Mouse (Mus musculus): ENCODE results near the gene Rpl36a-ps1.
"Not testable (repeated sequence)": the region's sequence is repeated elsewhere in the genome, so short reads cannot be mapped to it uniquely, and the experiment has no call there.

Gene Rpl36a-ps1

GRCm38 (mm10) chr14:98994218-98994617, at the start of gene Rpl36a-ps1:
Rpl36a-ps1 (minus strand) TSS chr14:98994318.
- no peak for DNase-seq

GRCm38 (mm10) chr14:99043499-99043898, 49.4 kb upstream of the Rpl36a-ps1 start:
- DNase-seq, result no peak

DNA sequence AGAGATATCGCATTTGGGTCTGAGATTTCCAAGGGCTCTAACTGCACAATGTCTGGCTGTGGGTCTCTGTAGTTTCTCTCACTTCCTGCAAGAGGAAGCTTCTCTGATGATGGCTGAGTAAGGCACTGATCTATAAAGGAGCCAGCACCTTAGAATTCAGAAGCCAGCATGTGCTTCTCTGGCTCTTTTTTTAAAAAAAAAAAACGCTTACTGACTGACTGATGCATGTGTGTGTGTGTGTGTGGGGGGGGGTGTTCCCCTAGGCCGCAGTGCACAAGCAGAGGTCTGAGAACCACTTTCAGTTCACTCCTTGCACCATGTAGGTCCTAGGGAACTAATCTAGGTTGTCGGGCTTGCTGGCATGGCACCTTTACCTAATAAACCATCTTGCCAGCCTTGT, 47.3 kb upstream of the Rpl36a-ps1 start:
- DNase-seq, result no peak

- DNase-seq, result not testable (repeated sequence)
Measured at GRCm38 (mm10) chr14:99039308-99039707, 45.2 kb upstream of the Rpl36a-ps1 start.

- no peak for DNase-seq
Measured at GRCm38 (mm10) chr14:99037703-99038102, 43.6 kb upstream of the Rpl36a-ps1 start.

GRCm38 (mm10) chr14:99036039-99036438, 41.9 kb upstream of the Rpl36a-ps1 start:
- no peak for DNase-seq

DNA sequence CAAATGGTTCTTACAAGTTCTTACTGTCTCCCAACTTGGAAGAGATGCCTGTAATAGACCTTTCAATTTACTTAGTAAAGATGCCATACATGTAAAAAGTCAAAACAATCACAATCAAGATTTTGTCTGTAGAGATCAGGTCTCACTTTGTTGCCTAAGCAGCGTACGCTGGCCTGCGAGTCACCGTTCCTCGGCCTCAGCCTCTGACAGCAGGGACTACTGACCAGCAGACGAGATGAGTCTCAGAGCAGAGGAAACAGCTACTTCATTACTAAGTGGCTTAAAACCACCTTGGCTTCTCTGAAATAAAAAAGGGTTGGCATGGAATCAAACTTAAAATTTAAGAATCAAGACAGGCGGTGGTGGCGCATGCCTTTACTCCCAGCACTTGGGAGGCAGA, 40.7 kb upstream of the Rpl36a-ps1 start:
- DNase-seq, result not testable (repeated sequence)

- no peak for DNase-seq
Measured at GRCm38 (mm10) chr14:99032596-99032995, 38.5 kb upstream of the Rpl36a-ps1 start.

GRCm38 (mm10) chr14:99031337-99031873, 37.3 kb upstream of the Rpl36a-ps1 start:
- no peak for DNase-seq

DNA sequence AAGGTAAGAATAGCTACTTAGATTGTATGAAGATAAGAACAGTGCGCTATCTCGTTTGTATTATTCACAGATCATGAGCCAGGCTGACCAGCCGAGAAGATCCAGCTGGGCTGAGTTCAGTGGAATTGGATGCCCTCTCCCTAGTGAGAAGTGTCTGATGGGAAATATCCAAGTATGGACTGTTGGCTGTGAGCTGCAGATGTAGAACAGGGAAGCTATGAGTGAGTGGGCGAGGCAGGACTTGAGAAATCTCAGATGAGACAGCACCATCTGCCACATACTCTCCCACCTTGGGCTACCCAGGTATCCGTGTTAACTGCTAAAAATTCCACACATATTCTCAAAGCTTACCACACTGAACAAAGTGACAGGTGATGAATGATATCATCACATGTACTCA, 35.9 kb upstream of the Rpl36a-ps1 start:
- no peak for DNase-seq

DNA sequence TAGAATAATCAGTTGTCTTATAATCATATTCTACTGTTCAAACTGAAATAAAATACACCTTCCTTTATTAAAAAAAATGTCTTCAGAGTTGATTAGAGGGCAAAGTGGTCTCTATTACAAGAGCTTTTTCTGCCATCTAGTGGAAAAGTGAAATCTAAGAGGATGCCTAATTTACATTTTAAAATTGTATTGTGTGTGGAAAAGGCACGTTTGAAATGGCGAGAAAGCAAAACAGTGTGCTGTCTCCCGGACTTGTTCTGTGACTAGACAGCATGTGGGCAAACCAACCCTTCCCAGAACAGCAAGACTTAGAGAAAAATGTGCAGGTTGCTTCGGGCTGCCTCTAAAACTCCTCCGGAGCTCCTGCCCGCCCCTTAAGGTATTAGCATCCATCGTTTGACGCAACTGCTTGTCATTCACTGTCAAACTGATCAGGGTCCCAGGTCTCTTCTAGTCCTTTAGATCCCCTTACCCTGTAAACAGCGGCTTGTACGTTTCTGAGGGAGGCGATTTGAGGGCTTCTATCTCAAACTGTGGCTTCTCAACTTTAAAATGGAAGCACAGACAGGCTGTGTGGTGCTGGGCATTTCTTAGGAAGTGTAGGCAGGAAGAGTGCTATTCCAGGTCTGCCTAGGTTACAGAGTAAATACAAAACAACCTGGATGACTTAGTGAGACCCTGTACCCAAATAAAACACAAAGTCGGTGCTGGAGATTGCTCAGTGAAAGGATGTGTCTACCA, 28.4 kb upstream of the Rpl36a-ps1 start:
- no peak for DNase-seq

DNA sequence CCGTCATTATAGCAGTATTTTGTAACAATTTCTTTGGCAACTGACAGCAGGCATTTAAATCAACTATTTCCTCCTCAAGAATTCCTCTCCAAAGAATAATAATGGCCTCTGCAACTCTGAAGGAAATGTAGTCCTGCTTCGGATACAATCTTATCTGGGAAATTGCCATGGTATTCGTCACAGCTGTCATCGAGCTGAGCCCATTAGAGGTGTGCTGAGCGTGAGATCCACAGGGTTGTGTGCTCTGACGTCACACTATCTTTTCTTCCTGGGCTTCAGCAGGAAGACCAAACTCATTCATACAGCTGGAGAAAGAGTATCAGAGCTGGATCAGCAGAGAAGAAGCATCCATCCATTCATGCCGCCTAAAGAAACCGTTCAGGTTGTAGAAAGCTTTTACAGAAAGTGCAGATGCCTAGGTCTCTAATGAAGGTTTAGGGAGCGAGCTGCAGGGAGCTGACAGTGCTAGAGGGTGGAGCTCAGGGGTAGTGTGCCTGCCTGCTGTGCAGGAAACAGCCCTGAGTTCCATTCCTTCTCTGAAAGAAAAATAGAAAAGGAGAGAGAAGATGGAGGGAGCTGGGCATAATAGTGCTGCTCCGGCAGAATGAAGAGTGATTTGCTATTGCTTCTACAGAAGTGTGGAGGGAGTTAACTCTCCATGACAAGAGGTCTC, 25.2 kb upstream of the Rpl36a-ps1 start:
- DNase-seq, result no peak

GRCm38 (mm10) chr14:99018691-99019090, 24.6 kb upstream of the Rpl36a-ps1 start:
- no peak for DNase-seq

- DNase-seq, result no peak
Measured at GRCm38 (mm10) chr14:99010920-99011313, 16.8 kb upstream of the Rpl36a-ps1 start.

DNA sequence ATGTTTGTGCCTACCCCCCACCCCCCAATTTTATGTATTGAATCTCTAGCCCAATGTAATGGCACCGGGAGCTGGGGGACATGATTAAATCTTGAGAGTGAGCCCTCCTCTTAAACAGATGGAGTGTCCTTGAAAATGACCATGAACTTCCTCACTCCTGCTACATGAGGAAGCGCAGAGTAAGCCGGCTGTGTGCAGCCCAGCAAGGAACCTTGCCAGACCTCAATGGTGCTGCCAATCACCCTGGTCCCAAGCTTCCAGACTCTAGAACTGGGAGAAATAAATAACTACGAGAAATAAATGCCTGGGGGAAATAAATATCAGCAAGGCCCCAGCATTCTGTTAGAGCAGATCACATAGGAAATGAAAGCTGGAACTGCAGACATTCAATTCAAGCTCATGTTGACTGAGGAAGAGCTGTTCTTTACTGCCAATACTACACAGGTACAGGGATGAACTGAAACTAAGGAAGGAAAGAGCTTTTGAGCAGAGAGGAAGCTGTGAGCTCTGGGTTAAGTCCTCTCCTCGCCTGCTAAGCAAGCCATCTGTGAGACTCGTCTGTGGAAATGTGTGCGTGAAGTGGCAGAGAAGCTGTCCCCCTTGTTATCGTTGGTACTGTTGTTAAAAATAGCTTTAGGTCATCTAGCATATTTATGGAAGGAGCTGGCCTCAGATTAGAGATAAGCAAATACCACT, 16.3 kb upstream of the Rpl36a-ps1 start:
- no peak for DNase-seq

GRCm38 (mm10) chr14:98992482-98992881, 1.6 kb downstream of the Rpl36a-ps1 start:
- DNase-seq, result no peak

DNA sequence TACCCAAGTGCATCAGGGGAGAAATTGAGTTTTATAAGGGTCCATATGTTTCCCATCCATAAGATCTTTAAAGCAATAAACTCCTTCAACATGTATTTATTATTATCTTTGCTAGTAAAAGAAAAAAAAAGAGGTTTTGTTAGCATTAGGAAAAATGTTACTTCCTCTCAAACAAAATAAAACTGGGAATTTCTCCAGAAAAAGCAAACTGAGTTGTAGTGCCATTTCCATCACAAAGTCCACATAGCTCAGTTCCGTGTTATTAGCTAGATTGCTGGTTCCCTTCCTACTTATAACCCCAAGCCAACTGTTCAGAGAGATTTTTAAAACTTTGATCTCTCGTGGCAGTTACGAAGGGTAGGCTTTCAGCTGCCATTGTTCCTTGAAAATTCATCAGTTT, 3.5 kb downstream of the Rpl36a-ps1 start:
- no peak for DNase-seq

GRCm38 (mm10) chr14:98989818-98990217, 4.3 kb downstream of the Rpl36a-ps1 start:
- no peak for DNase-seq

DNA sequence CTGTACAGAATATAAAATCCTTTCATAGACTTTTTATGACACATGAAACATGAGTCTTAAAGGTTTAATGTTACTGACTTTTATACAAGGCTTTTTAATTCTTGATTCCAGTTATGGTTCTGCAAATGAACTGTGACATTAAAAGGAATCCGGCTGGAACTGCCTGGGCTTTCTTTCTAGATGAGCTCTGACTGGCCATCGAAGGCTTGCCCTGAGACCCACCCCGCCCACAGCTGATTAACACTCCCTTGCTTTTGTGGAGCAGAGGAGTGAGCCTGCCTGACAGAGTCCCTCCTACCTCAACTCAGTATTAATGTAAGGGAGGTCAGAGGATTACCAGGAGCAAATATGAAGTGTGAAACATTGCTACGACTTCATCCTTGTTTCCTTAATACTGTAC, 22.2 kb downstream of the Rpl36a-ps1 start:
- DNase-seq, result no peak

- DNase-seq, result no peak
Measured at GRCm38 (mm10) chr14:98958978-98959658, 35.0 kb downstream of the Rpl36a-ps1 start.

GRCm38 (mm10) chr14:98956788-98957187, 37.3 kb downstream of the Rpl36a-ps1 start:
- no peak for DNase-seq

- DNase-seq, result no peak
Measured at GRCm38 (mm10) chr14:98952441-98952840, 41.7 kb downstream of the Rpl36a-ps1 start.

Measured in lung, postnatal 4 days (tissue).